Mouse (Mus musculus): ENCODE measurements around the gene Fgr. TPM values are rescaled to one million over a fixed set of nuclear protein-coding genes. Genes with fewer than 3 reads are reported as not detected.

Gene Fgr
- polyA plus RNA-seq, 1 experiment, result 0.01 TPM

GRCm38 (mm10) chr4:132964473-132964872 lies 9.4 kb upstream of the Fgr start:
- no peaks in the 10 kb centered on the region for H3K9me3 ChIP-seq (ENCODE audit: control insufficient read depth, low read length)
- no peak for TF ChIP-seq GATA1 (IDR thresholded peaks at IDR 0.05; ENCODE audit: low read length)
- TF ChIP-seq TAL1 (IDR thresholded peaks at IDR 0.05; ENCODE audit: low read length), result no peak
- H3K27me3 ChIP-seq (ENCODE audit: control insufficient read depth), result 0 out of 2 replicates have a peak, but pooled peaks cover 3% of the 10 kb centered on the region
- no peak overlapping the region for H3K4me3 ChIP-seq (replicated peaks)
- no peaks in the 10 kb centered on the region for H3K36me3 ChIP-seq (ENCODE audit: control insufficient read depth)
- H3K4me1 ChIP-seq (ENCODE audit: control insufficient read depth), result no peaks in the 10 kb centered on the region

GRCm38 (mm10) chr4:132968105-132968938 lies 5.6 kb upstream of the Fgr start:
- TF ChIP-seq GATA1 (IDR thresholded peaks at IDR 0.05; ENCODE audit: low read length), result no peak
- TF ChIP-seq TAL1 (IDR thresholded peaks at IDR 0.05; ENCODE audit: low read length), result no peak
- no peaks in the 10 kb centered on the region for H3K4me1 ChIP-seq (ENCODE audit: control insufficient read depth)
- H3K9me3 ChIP-seq (ENCODE audit: control insufficient read depth, low read length), result no peaks in the 10 kb centered on the region
- H3K4me3 ChIP-seq (replicated peaks), result no peak overlapping the region
- peaks cover 26% of the 10 kb centered on the region for H3K27me3 ChIP-seq (ENCODE audit: control insufficient read depth)
- H3K36me3 ChIP-seq (ENCODE audit: control insufficient read depth), result no peaks in the 10 kb centered on the region

GRCm38 (mm10) chr4:132971601-132972000 lies 2.3 kb upstream of the Fgr start:
- peaks cover 56% of the 10 kb centered on the region for H3K27me3 ChIP-seq (ENCODE audit: control insufficient read depth)
- no peaks in the 10 kb centered on the region; the same call in 1 of the 2 replicates for H3K9me3 ChIP-seq (ENCODE audit: control insufficient read depth, low read length)
- no peaks in the 10 kb centered on the region for H3K36me3 ChIP-seq (ENCODE audit: control insufficient read depth)
- H3K4me1 ChIP-seq (ENCODE audit: control insufficient read depth), result peaks cover 6% of the 10 kb centered on the region
- no peak overlapping the region for H3K4me3 ChIP-seq (replicated peaks)
- TF ChIP-seq GATA1 (IDR thresholded peaks at IDR 0.05; ENCODE audit: low read length) (no peak), TAL1 (IDR thresholded peaks at IDR 0.05; ENCODE audit: low read length) (no peak)

- TF ChIP-seq TAL1 (IDR thresholded peaks at IDR 0.05; ENCODE audit: low read length), result no peak
- Histone ChIP-seq H3K9me3 (ENCODE audit: control insufficient read depth, low read length) (no peaks in the 10 kb centered on the region; the same call in 1 of the 2 replicates), H3K4me3 (replicated peaks) (no peak overlapping the region), H3K36me3 (ENCODE audit: control insufficient read depth) (no peaks in the 10 kb centered on the region), H3K27me3 (ENCODE audit: control insufficient read depth) (peaks cover 61% of the 10 kb centered on the region), H3K4me1 (ENCODE audit: control insufficient read depth) (peaks cover 6% of the 10 kb centered on the region)
Measured at GRCm38 (mm10) chr4:132972101-132972500, 1.8 kb upstream of the Fgr start.

- no peak for TF ChIP-seq GATA1 (IDR thresholded peaks at IDR 0.05; ENCODE audit: low read length)
- peaks cover 66% of the 10 kb centered on the region for H3K27me3 ChIP-seq (ENCODE audit: control insufficient read depth)
- no peak overlapping the region for H3K4me3 ChIP-seq (replicated peaks)
- no peaks in the 10 kb centered on the region; the same call in 1 of the 2 replicates for H3K9me3 ChIP-seq (ENCODE audit: control insufficient read depth, low read length)
- H3K36me3 ChIP-seq (ENCODE audit: control insufficient read depth), result no peaks in the 10 kb centered on the region
- peaks cover 6% of the 10 kb centered on the region for H3K4me1 ChIP-seq (ENCODE audit: control insufficient read depth)
Measured at GRCm38 (mm10) chr4:132972556-132972955, 1.3 kb upstream of the Fgr start.

- Histone ChIP-seq H3K27me3 (ENCODE audit: control insufficient read depth) (peaks cover 68% of the 10 kb centered on the region), H3K4me3 (replicated peaks) (no peak overlapping the region), H3K4me1 (ENCODE audit: control insufficient read depth) (peaks cover 6% of the 10 kb centered on the region), H3K36me3 (ENCODE audit: control insufficient read depth) (no peaks in the 10 kb centered on the region), H3K9me3 (ENCODE audit: control insufficient read depth, low read length) (no peaks in the 10 kb centered on the region; the same call in 1 of the 2 replicates)
- TF ChIP-seq TAL1 (IDR thresholded peaks at IDR 0.05; ENCODE audit: low read length) (no peak), GATA1 (IDR thresholded peaks at IDR 0.05; ENCODE audit: low read length) (no peak)
Measured at GRCm38 (mm10) chr4:132973186-132973585, 709 bp upstream of the Fgr start.

- no peaks in the 10 kb centered on the region for H3K36me3 ChIP-seq (ENCODE audit: control insufficient read depth)
- H3K4me1 ChIP-seq (ENCODE audit: control insufficient read depth), result peaks cover 6% of the 10 kb centered on the region
- no peaks in the 10 kb centered on the region; the same call in 1 of the 2 replicates for H3K9me3 ChIP-seq (ENCODE audit: control insufficient read depth, low read length)
- TF ChIP-seq TAL1 (IDR thresholded peaks at IDR 0.05; ENCODE audit: low read length), result no peak
- H3K4me3 ChIP-seq (replicated peaks), result no peak overlapping the region
- H3K27me3 ChIP-seq (ENCODE audit: control insufficient read depth), result peaks cover 73% of the 10 kb centered on the region
Measured at GRCm38 (mm10) chr4:132974904-132975303, 1.0 kb downstream of the Fgr start.

GRCm38 (mm10) chr4:132975791-132976190 lies 1.9 kb downstream of the Fgr start:
- Histone ChIP-seq H3K4me1 (ENCODE audit: control insufficient read depth) (peaks cover 6% of the 10 kb centered on the region), H3K4me3 (replicated peaks) (no peak overlapping the region), H3K9me3 (ENCODE audit: control insufficient read depth, low read length) (no peaks in the 10 kb centered on the region; the same call in 1 of the 2 replicates), H3K36me3 (ENCODE audit: control insufficient read depth) (no peaks in the 10 kb centered on the region), H3K27me3 (ENCODE audit: control insufficient read depth) (peaks cover 73% of the 10 kb centered on the region)
- no peak for TF ChIP-seq GATA1 (IDR thresholded peaks at IDR 0.05; ENCODE audit: low read length)
- TF ChIP-seq TAL1 (IDR thresholded peaks at IDR 0.05; ENCODE audit: low read length), result no peak

- TF ChIP-seq TAL1 (IDR thresholded peaks at IDR 0.05; ENCODE audit: low read length), result no peak
- no peak for TF ChIP-seq GATA1 (IDR thresholded peaks at IDR 0.05; ENCODE audit: low read length)
- Histone ChIP-seq H3K4me3 (replicated peaks) (no peak overlapping the region), H3K9me3 (ENCODE audit: control insufficient read depth, low read length) (no peaks in the 10 kb centered on the region; the same call in 1 of the 2 replicates), H3K4me1 (ENCODE audit: control insufficient read depth) (peaks cover 6% of the 10 kb centered on the region), H3K27me3 (ENCODE audit: control insufficient read depth) (peaks cover 66% of the 10 kb centered on the region), H3K36me3 (ENCODE audit: control insufficient read depth) (no peaks in the 10 kb centered on the region)
Measured at GRCm38 (mm10) chr4:132976729-132977128, 2.8 kb downstream of the Fgr start.

Measured in erythroblast, embryonic 14.5 days (primary cell).